In genomic region chr1:161517355-161517754, GRCm38 (mm10) we compare ENCODE assay signal across 29 mouse cellular contexts. TPM values are rescaled to one million over a fixed set of nuclear protein-coding genes. Genes with fewer than 3 reads are reported as not detected.
A peak's percentile ranks its signal among the peaks of the same experiment; 100 is the strongest.
DNase-seq lines count a peak whose midpoint lies in the region; TF ChIP-seq lines count a peak whose summit lies in the region.
"Had no signal": no experiment of that assay in that cellular context is flagged by ENCODE, and none has a peak within 500 bp of the region (broad histone marks: within the 10 kb centered on the region; RNA-seq: fewer than 3 reads in every experiment).

No protein-coding gene starts in this region.

- intact Hi-C loops in gastrocnemius, adult 2 months (cut with DNase I), result no loop called here

- TF ChIP-seq POLR2A in kidney, adult 2 months (IDR thresholded peaks at IDR 0.05; ENCODE audit: low read depth, low read length), result no peak
- no peak for TF ChIP-seq POLR2A in bone marrow macrophage, adult 2 months (IDR thresholded peaks at IDR 0.05; ENCODE audit: borderline replicate concordance, low read depth, low read length)

- H3K4me1 ChIP-seq in kidney, adult 2 months (ENCODE audit: control insufficient read depth, insufficient read depth, low read length), result no peaks in the 10 kb centered on the region
- H3K4me1 ChIP-seq in bone marrow macrophage, adult 2 months (ENCODE audit: control insufficient read depth, insufficient read depth, low read length), result peaks cover 37% of the 10 kb centered on the region
- H3K4me1 ChIP-seq: embryonic facial prominence, embryonic 12.5 days; embryonic facial prominence, embryonic 15.5 days; heart, embryonic 12.5 days; heart, embryonic 15.5 days; hindbrain, embryonic 10.5 days; hindbrain, embryonic 15.5 days had no signal

- TF ChIP-seq CTCF in kidney, adult 2 months (conservative IDR thresholded peaks at IDR 0.05; ENCODE audit: insufficient read depth, insufficient read length, low read depth, low read length), result no peak
- TF ChIP-seq CTCF in bone marrow macrophage, adult 2 months (IDR thresholded peaks at IDR 0.05; ENCODE audit: low read depth, low read length), result no peak
- no peak for TF ChIP-seq CTCF in gastrocnemius, adult 2 months (IDR thresholded peaks at IDR 0.05)

- WGBS in kidney, adult 2 months, result 81% methylated on average over 3 of the region's 3 CpGs
- 11% methylated on average over 3 of the region's 3 CpGs for WGBS in macrophage (ENCODE audit: missing documents)

- H3K79me2 ChIP-seq in macrophage (ENCODE audit: inconsistent target), result no peaks in the 10 kb centered on the region

- H3K4me3 ChIP-seq in kidney, adult 2 months (ENCODE audit: insufficient read depth, low read depth, low read length), result no peak overlapping the region
- no peak overlapping the region for H3K4me3 ChIP-seq in bone marrow macrophage, adult 2 months (ENCODE audit: insufficient read depth, low read length)
- no peak overlapping the region for H3K4me3 ChIP-seq in macrophage (ENCODE audit: inconsistent target)
- H3K4me3 ChIP-seq in gastrocnemius, adult 2 months, result no peak overlapping the region
- H3K4me3 ChIP-seq: embryonic facial prominence, embryonic 12.5 days; embryonic facial prominence, embryonic 15.5 days; heart, embryonic 12.5 days; heart, embryonic 15.5 days; hindbrain, embryonic 10.5 days; hindbrain, embryonic 15.5 days had no signal

- no peaks in the 10 kb centered on the region for H3K27me3 ChIP-seq in kidney, adult 2 months (replicated peaks; ENCODE audit: control insufficient read depth, insufficient read depth, low read length)
- no peaks in the 10 kb centered on the region for H3K27me3 ChIP-seq in splenic B cell, adult 2 months (ENCODE audit: control insufficient read depth, insufficient read depth, low read length, poor library complexity, severe bottlenecking)
- H3K27me3 ChIP-seq: embryonic facial prominence, embryonic 12.5 days; embryonic facial prominence, embryonic 15.5 days; heart, embryonic 12.5 days; heart, embryonic 15.5 days; hindbrain, embryonic 15.5 days had no signal

- DNase-seq in kidney, adult 2 months, result peak; percentile 3
- DNase-seq in kidney, adult 18-20 months, result no peak
- DNase-seq in splenic B cell, adult 2 months (ENCODE audit: low read depth, low spot score), result peak; percentile 50
- DNase-seq in gastrocnemius, adult 2 months, result no peak
- no peak for DNase-seq in urinary bladder, postnatal 4 days (ENCODE audit: low spot score in 2 of 2)
- DNase-seq: adrenal gland, adult 2 months; adrenal gland, postnatal 14 days; B cell, adult 2 months; cerebellum, adult 11-12 months; cerebellum, adult 8-10 months; cerebellum, postnatal 14 days; forebrain, postnatal 0 days; gastrocnemius, postnatal 25 days; heart, postnatal 10 days; heart, postnatal 36 days had no signal

- no peak overlapping the region for H3K27ac ChIP-seq in kidney, adult 2 months (ENCODE audit: insufficient read depth, low read depth, low read length)
- H3K27ac ChIP-seq in bone marrow macrophage, adult 2 months (ENCODE audit: insufficient read depth, low read depth, low read length), result peak overlapping the region; percentile 93
- peak overlapping the region; percentile 68 for H3K27ac ChIP-seq in macrophage
- no peak overlapping the region for H3K27ac ChIP-seq in gastrocnemius, adult 2 months
- H3K27ac ChIP-seq: embryonic facial prominence, embryonic 12.5 days; embryonic facial prominence, embryonic 15.5 days; heart, embryonic 15.5 days; hindbrain, embryonic 10.5 days; hindbrain, embryonic 15.5 days had no signal

- H3K36me3 ChIP-seq in kidney, adult 2 months (ENCODE audit: control insufficient read depth, insufficient read depth, low read length), result no peaks in the 10 kb centered on the region
- no peaks in the 10 kb centered on the region for H3K36me3 ChIP-seq in macrophage (ENCODE audit: inconsistent target)
- no peaks in the 10 kb centered on the region for H3K36me3 ChIP-seq in splenic B cell, adult 2 months (ENCODE audit: control insufficient read depth, insufficient read depth, low read length, poor library complexity, severe bottlenecking)
- H3K36me3 ChIP-seq: embryonic facial prominence, embryonic 12.5 days; embryonic facial prominence, embryonic 15.5 days; heart, embryonic 12.5 days; heart, embryonic 15.5 days; hindbrain, embryonic 10.5 days; hindbrain, embryonic 15.5 days had no signal

RNA-seq across cellular contexts. Expression of gene Tnfsf18, which starts 22.9 kb away (rescaled TPM):
- polyA plus RNA-seq in kidney, adult 2 months (2012; rRNA removed), result 0.03 TPM in 1 of 2 replicates, not detected in the other
- polyA plus RNA-seq in bone marrow macrophage, adult 2 months (2012; ENCODE audit: insufficient read depth, insufficient read length, missing spikeins), result not detected in 2 replicates
- total RNA-seq in macrophage (2018; cell fraction: chromatin; rRNA removed), result under 1 TPM in 6 of 26 experiments, not detected in 20; 0.36 to 0.73 (median 0.46) TPM
- 1 to 10 TPM in 11 of 26 experiments, under 1 TPM in 15; 0.06 to 2.3 (median 0.89) TPM for total RNA-seq in macrophage (2018; cell fraction: cytosol; rRNA removed)
- total RNA-seq in macrophage (2018; cell fraction: nucleus; rRNA removed), result 1 to 10 TPM in 10 of 26 experiments, under 1 TPM in 12, not detected in 4; 0.22 to 1.9 (median 0.88) TPM
- polyA plus RNA-seq in macrophage (2018), result 0.42 to 0.97 TPM in 2 of 3 replicates, not detected in the other
- total RNA-seq in gastrocnemius, adult 2 months (2021), result not detected
- total RNA-seq: adrenal gland, adult 2 months; adrenal gland, postnatal 14 days; adrenal gland, postnatal 4 days; gastrocnemius, postnatal 25 days; heart, postnatal 10 days; heart, postnatal 36 days; MEL had no signal
- polyA plus RNA-seq: adrenal gland, adult 2 months; embryonic facial prominence, embryonic 12.5 days; forebrain, embryonic 11.5 days; forebrain, embryonic 14.5 days; forebrain, postnatal 0 days; gonadal fat pad, adult 2 months; hindbrain, embryonic 10.5 days; intestine, embryonic 14.5 days had no signal

Comparison
In these comparisons a context has a peak if more than half of its experiments do, and no peak if none do; other contexts are left out.
1. DNase-seq: peak in kidney, adult 2 months (single experiment) and splenic B cell, adult 2 months (single experiment); none in kidney, adult 18-20 months (single experiment), gastrocnemius, adult 2 months (single experiment) and urinary bladder, postnatal 4 days (0 of 2).
2. H3K27ac ChIP-seq: peak in bone marrow macrophage, adult 2 months (single experiment) and macrophage (single experiment); none in kidney, adult 2 months (single experiment) and gastrocnemius, adult 2 months (single experiment).